12 mouse cellular contexts compared by ENCODE assay signal in the genomic region with DNA sequence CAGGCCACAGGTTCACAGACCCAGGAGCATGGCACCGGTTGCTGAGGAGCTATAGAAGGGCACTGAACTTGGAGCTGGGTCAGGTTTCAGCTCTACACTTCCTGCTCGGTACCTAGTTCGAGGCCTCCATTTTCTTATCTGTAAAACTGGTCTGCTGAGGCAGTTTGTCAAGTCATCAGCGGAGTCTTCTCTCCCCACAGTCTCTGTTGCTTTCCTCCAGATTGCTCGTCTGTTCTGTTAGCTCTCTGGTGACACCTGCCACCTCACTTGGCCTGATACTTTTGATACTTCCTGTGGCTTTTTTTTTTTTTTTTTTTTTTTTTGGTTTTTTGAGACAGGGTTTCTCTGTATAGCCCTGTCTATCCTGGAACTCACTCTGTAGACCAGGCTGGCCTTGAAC.
A peak's percentile ranks its signal among the peaks of the same experiment; 100 is the strongest.
DNase-seq lines count a peak whose midpoint lies in the region; ATAC-seq and TF ChIP-seq lines count a peak whose summit lies in the region.
"Had no signal": no experiment of that assay in that cellular context is flagged by ENCODE, and none has a peak within 500 bp of the region (broad histone marks: within the 10 kb centered on the region; RNA-seq: fewer than 3 reads in every experiment).

No protein-coding gene starts in this region.

- no peaks in the 10 kb centered on the region for H3K9me3 ChIP-seq in midbrain, embryonic 11.5 days (ENCODE audit: control insufficient read depth, low read length)
- no peaks in the 10 kb centered on the region for H3K9me3 ChIP-seq in midbrain, embryonic 16.5 days (replicated peaks; ENCODE audit: control insufficient read depth, low read length, poor library complexity, severe bottlenecking)
- no peaks in the 10 kb centered on the region for H3K9me3 ChIP-seq in liver, embryonic 12.5 days (replicated peaks)
- H3K9me3 ChIP-seq in forebrain, postnatal 0 days (ENCODE audit: low read length), result no peaks in the 10 kb centered on the region
- H3K9me3 ChIP-seq: embryonic facial prominence, embryonic 13.5 days; forebrain, embryonic 15.5 days had no signal

- intact Hi-C loops in heart, adult 2 months (cut with DNase I), result no loop called here

- H3K4me3 ChIP-seq in heart, adult 2 months, result no peak overlapping the region
- H3K4me3 ChIP-seq in midbrain, embryonic 11.5 days (ENCODE audit: low read depth, low read length), result no peak overlapping the region
- no peak overlapping the region for H3K4me3 ChIP-seq in midbrain, embryonic 16.5 days (ENCODE audit: low read depth, low read length)
- no peak overlapping the region for H3K4me3 ChIP-seq in liver, embryonic 12.5 days
- H3K4me3 ChIP-seq in forebrain, postnatal 0 days (ENCODE audit: low read depth, low read length), result no peak overlapping the region
- H3K4me3 ChIP-seq: embryonic facial prominence, embryonic 13.5 days; forebrain, embryonic 15.5 days; myocyte had no signal

- no peaks in the 10 kb centered on the region for H3K79me2 ChIP-seq in heart, adult 2 months (replicated peaks; ENCODE audit: control insufficient read depth, insufficient read depth, low read length)

- TF ChIP-seq CTCF in heart, adult 2 months (IDR thresholded peaks at IDR 0.05), result no peak
- no peak for TF ChIP-seq CTCF in forebrain, postnatal 0 days (IDR thresholded peaks at IDR 0.05; ENCODE audit: low read depth)

- no peak for TF ChIP-seq POLR2A in heart, adult 2 months (IDR thresholded peaks at IDR 0.05; ENCODE audit: insufficient read depth, low read depth, low read length)

- no peak for ATAC-seq in midbrain, embryonic 11.5 days (ENCODE audit: low FRiP score)
- ATAC-seq in midbrain, embryonic 16.5 days, result no peak
- ATAC-seq in liver, embryonic 12.5 days, result peak; percentile 77
- no peak for ATAC-seq in forebrain, postnatal 0 days

- H3K27me3 ChIP-seq in heart, adult 2 months (ENCODE audit: control insufficient read depth, insufficient read depth, low read length), result no peaks in the 10 kb centered on the region
- H3K27me3 ChIP-seq in midbrain, embryonic 11.5 days (ENCODE audit: control insufficient read depth, insufficient read depth, low read length), result no peaks in the 10 kb centered on the region
- no peaks in the 10 kb centered on the region for H3K27me3 ChIP-seq in midbrain, embryonic 16.5 days (ENCODE audit: control insufficient read depth, insufficient read depth, low read depth, low read length)
- no peaks in the 10 kb centered on the region for H3K27me3 ChIP-seq in liver, embryonic 12.5 days (replicated peaks)
- no peaks in the 10 kb centered on the region for H3K27me3 ChIP-seq in forebrain, postnatal 0 days (ENCODE audit: insufficient read depth, low read length)
- H3K27me3 ChIP-seq: forebrain, embryonic 15.5 days had no signal

- H3K9ac ChIP-seq in heart, adult 2 months (ENCODE audit: low read depth, low read length), result no peak overlapping the region
- no peak overlapping the region for H3K9ac ChIP-seq in midbrain, embryonic 11.5 days (ENCODE audit: low read length)
- H3K9ac ChIP-seq in midbrain, embryonic 16.5 days (ENCODE audit: low read depth, low read length), result no peak overlapping the region
- H3K9ac ChIP-seq in liver, embryonic 12.5 days, result no peak overlapping the region; the same call in 1 of the 2 replicates
- H3K9ac ChIP-seq in forebrain, postnatal 0 days, result no peak overlapping the region
- H3K9ac ChIP-seq: embryonic facial prominence, embryonic 13.5 days; forebrain, embryonic 15.5 days had no signal

- H3K4me2 ChIP-seq in midbrain, embryonic 11.5 days, result no peak overlapping the region
- no peak overlapping the region for H3K4me2 ChIP-seq in midbrain, embryonic 16.5 days (ENCODE audit: low read length)
- H3K4me2 ChIP-seq in liver, embryonic 12.5 days, result peak overlapping the region; percentile 31
- H3K4me2 ChIP-seq in forebrain, postnatal 0 days (ENCODE audit: low read depth), result no peak overlapping the region
- H3K4me2 ChIP-seq: embryonic facial prominence, embryonic 13.5 days; forebrain, embryonic 15.5 days had no signal

- WGBS in heart, adult 2 months, result 64% methylated on average over 5 of the region's 5 CpGs
- 90% methylated on average over 5 of the region's 5 CpGs for WGBS in midbrain, embryonic 11.5 days
- 81% methylated on average over 5 of the region's 5 CpGs for WGBS in midbrain, embryonic 16.5 days
- 16% methylated on average over 5 of the region's 5 CpGs for WGBS in liver, embryonic 12.5 days (ENCODE audit: insufficient replicate concordance)
- WGBS in forebrain, postnatal 0 days, result 78% methylated on average over 5 of the region's 5 CpGs

- peaks cover 18% of the 10 kb centered on the region for H3K4me1 ChIP-seq in heart, adult 2 months (ENCODE audit: control insufficient read depth, insufficient read depth, low read length)
- peaks cover 11% of the 10 kb centered on the region for H3K4me1 ChIP-seq in midbrain, embryonic 11.5 days (ENCODE audit: control insufficient read depth, insufficient read depth, low read length)
- peaks cover 14% of the 10 kb centered on the region for H3K4me1 ChIP-seq in midbrain, embryonic 16.5 days (ENCODE audit: control insufficient read depth, insufficient read depth, low read length)
- peaks cover 40% of the 10 kb centered on the region for H3K4me1 ChIP-seq in liver, embryonic 12.5 days
- peaks cover 6% of the 10 kb centered on the region for H3K4me1 ChIP-seq in forebrain, postnatal 0 days (ENCODE audit: insufficient read depth)

- no peak for DNase-seq in heart, adult 2 months
- DNase-seq in heart, postnatal 4 days, result no peak
- no peak for DNase-seq in midbrain, embryonic 11.5 days (ENCODE audit: low spot score, missing footprints)
- DNase-seq in thymus, postnatal 4 days, result peak; percentile 28
- no peak for DNase-seq in forebrain, postnatal 0 days
- DNase-seq in adrenal gland, adult 8-10 months, result no peak
- DNase-seq: B cell, adult 2 months had no signal

- peaks cover 14% of the 10 kb centered on the region for H3K36me3 ChIP-seq in heart, adult 2 months (ENCODE audit: control insufficient read depth, insufficient read depth, low read length)
- H3K36me3 ChIP-seq in midbrain, embryonic 11.5 days (ENCODE audit: control insufficient read depth, insufficient read depth, low read length), result no peaks in the 10 kb centered on the region
- no peaks in the 10 kb centered on the region for H3K36me3 ChIP-seq in midbrain, embryonic 16.5 days (ENCODE audit: control insufficient read depth, insufficient read depth, low read length)
- no peaks in the 10 kb centered on the region for H3K36me3 ChIP-seq in liver, embryonic 12.5 days
- peaks cover 4% of the 10 kb centered on the region; the same call in 1 of the 2 replicates for H3K36me3 ChIP-seq in forebrain, postnatal 0 days (ENCODE audit: insufficient read depth)
- H3K36me3 ChIP-seq: embryonic facial prominence, embryonic 13.5 days; forebrain, embryonic 15.5 days had no signal

- TF ChIP-seq EP300 in heart, adult 2 months (IDR thresholded peaks at IDR 0.05; ENCODE audit: insufficient read depth, low read depth, low read length), result 0 out of 2 replicates have a peak, but pooled peaks have one; percentile 53

- H3K27ac ChIP-seq in heart, adult 2 months, result peak overlapping the region; percentile 91
- peak overlapping the region; percentile 30 for H3K27ac ChIP-seq in midbrain, embryonic 11.5 days (ENCODE audit: low read depth, low read length)
- H3K27ac ChIP-seq in midbrain, embryonic 16.5 days (ENCODE audit: low read length), result no peak overlapping the region
- peak overlapping the region; percentile 75 for H3K27ac ChIP-seq in liver, embryonic 12.5 days
- no peak overlapping the region for H3K27ac ChIP-seq in forebrain, postnatal 0 days (ENCODE audit: low read depth, low read length)
- H3K27ac ChIP-seq: embryonic facial prominence, embryonic 13.5 days; forebrain, embryonic 15.5 days had no signal

Comparison
In these comparisons a context has a peak if more than half of its experiments do, and no peak if none do; other contexts are left out.
1. H3K27ac ChIP-seq: peak in heart, adult 2 months (single experiment), midbrain, embryonic 11.5 days (single experiment) and liver, embryonic 12.5 days (single experiment); none in midbrain, embryonic 16.5 days (single experiment) and forebrain, postnatal 0 days (single experiment).